Mouse (Mus musculus) monocyte, adult 5-6 weeks (primary cell): ENCODE results near the gene Adgrg5. TPM values are rescaled to one million over a fixed set of nuclear protein-coding genes. Genes with fewer than 3 reads are reported as not detected.
A peak's percentile ranks its signal among the peaks of the same experiment; 100 is the strongest.

Experiments used
- ATAC-seq: fragments of 153-309, 156-312 bp; replicated peaks from 2 replicates; pipeline ENCODE4 v1.8.0; 2017; ENCODE audit warnings: mild to moderate bottlenecking; ENCODE audit not compliant: low TSS enrichment, insufficient number of reproducible peaks, severe bottlenecking, poor library complexity, low FRiP score
- total RNA-seq: library from RNA; stranded (forward); fragments of 200-1000, 200-491, 200-594 nt; gene quantifications from 3 replicates; pipeline ENCODE4 v1.2.3, GENCODE M21; 2017

Gene Adgrg5
- 0.86 to 2.6 TPM (median 1.9 TPM) in 3 replicates for total RNA-seq

DNA sequence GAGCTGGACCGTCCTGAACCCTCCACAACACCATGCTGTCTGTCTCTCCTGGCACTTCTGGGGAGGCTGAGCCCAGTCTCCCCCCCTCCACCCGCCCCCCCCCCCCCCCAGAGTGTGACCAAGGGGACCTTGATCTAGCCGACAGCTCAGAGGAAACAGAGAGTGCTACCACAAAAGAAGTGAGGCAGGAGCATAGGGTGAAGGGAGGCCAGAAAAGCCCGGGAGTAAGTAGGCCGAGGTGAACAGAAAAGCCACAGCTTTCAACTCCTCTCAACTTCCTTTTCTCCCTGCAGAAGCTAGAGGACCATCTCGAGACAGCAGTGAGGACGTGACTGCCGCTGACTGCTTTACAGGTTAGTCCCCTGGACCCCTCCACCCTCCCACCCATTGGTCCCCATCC lies at the start of gene Adgrg5:
TSS of gene Adgrg5 (plus strand) at position 290 of the 400 bp plus-strand sequence.
- ATAC-seq = no peak

- peak; percentile 42 for ATAC-seq
Observed at GRCm38 (mm10) chr8:94874358-94874757, 49.1 kb upstream of the Adgrg5 start.

GRCm38 (mm10) chr8:94875096-94875870 lies 48.2 kb upstream of the Adgrg5 start:
- ATAC-seq = no peak

DNA sequence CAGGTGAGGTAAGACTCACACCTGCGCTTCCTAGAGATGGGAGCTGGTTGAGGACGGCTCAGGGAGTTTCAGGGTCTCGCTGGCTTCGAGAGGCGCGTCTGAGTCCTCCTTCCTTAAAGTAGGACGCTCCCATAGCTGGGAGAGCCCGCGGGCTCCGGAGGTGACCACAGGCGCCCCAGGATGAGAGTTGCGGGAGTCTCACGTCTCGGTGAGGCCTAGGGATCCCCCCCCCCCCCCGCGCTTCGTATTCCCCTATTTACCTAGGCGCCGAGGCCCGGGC lies 47.7 kb upstream of the Adgrg5 start:
- ATAC-seq = no peak

- ATAC-seq = peak; percentile 41
Observed at GRCm38 (mm10) chr8:94876197-94876730, 47.2 kb upstream of the Adgrg5 start, which contains the start of gene Dok4. Gene Dok4, minus strand, starts transcription at chr8:94876330.

DNA sequence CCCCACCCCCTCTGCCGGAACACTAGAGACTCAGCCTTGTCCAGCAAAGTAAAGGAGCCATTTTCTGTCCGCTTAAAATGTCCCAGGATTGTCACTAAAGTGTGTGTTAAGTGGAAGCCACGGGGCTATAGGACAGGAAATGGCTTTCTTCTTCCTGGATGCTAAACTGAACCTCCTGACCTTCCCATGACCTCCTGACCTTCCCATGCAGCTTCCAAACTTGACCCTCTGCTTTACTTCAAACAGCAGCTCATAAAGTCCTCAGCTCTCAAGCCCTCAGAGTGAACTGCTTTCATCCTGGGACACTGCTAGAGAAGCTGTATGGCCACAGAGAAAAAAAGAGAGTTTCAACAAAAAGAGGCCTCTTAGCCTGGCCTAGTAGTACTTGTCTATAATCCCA lies 46.7 kb upstream of the Adgrg5 start:
- no peak for ATAC-seq

GRCm38 (mm10) chr8:94880742-94881141 lies 42.8 kb upstream of the Adgrg5 start:
- ATAC-seq = no peak

DNA sequence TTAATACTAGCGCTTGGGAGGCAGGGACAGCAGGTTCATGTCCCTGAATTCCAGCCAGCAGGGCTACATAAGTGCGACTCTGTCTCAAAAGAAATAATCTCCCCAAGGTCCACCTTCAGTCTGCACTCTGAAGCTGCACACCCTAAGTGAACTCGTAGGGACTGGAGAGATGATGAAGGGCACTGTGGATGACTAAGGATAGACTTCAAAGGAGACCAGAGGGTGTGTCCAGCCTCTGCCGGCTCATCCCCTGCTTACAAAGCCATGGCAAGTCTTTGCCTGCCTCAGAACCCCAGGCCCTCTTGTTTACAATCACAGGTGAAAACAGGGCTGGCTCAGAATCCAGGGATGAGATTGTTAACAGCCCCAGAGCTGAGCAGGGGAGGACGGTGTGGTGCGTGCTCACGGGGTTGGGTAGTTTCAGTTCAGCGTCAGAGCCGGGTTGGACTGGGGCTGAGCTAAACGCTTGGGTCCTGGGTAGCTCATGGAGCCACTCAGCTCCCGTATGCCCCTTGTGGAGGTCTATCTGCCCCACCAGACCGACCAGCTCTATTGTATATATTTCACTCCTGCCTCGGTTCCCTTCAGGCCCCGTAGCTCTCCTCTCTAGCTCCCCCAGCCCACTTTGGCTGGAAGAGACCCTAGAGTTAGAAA lies 35.0 kb upstream of the Adgrg5 start:
- ATAC-seq = no peak

DNA sequence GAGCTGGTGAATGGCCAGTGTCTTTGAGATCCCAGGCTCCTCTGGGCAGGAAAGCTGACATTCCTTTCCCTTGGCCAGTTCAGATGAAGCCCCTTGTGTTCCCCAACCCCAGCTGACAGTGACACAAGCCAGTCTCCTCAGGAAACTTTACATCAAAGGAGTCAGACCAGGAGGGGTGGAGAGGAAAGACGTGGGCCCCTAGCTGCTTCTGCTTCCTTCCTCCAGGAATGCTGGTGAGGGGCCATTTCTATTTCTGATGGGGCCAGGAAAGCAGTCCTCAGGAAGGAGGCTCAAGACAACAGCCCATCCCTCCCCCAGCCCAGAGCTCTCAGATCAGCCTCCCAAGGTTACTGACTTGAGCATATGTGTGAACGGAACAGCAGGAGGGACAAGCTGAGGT lies 30.6 kb upstream of the Adgrg5 start:
- no peak for ATAC-seq

DNA sequence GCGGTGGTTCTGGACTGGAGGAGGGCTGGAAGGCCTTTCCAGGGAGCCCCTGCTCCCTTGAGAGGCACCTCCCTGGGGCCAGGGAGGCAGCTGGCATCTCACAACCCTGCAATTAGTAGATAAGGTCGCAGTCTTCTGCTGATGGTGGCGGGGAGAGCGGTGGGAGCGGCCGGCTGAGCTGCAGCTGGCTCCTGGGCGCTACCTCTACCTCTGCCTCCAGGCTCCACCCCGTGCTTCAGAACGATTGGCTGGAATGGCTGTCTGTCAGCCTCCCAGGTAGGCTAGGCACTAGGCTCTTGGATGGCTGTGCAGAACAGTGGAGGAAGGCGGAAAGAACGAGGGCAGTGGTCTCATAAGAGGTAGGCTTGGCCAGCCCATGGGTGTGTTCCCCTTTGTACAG lies 24.2 kb upstream of the Adgrg5 start:
- no peak for ATAC-seq

DNA sequence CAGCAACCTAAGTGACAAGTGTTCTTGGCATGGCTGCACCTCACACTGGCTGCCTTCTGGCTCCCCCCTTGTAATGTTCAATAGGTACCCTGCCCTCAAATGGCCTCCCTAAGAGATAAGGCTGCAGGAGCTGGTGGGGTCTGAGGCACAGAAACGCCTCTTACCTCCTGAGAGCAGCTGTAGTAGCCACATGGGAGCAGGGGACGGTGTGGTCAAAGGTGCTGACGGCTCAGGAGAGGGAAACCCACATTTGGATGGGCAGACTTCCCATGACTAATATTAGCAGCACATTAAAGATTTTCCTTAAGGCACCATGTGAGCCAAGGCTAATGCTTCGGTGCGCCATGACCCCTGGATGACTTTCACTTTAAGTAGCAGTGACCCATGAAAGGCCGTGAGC lies 22.9 kb upstream of the Adgrg5 start:
- no peak for ATAC-seq

DNA sequence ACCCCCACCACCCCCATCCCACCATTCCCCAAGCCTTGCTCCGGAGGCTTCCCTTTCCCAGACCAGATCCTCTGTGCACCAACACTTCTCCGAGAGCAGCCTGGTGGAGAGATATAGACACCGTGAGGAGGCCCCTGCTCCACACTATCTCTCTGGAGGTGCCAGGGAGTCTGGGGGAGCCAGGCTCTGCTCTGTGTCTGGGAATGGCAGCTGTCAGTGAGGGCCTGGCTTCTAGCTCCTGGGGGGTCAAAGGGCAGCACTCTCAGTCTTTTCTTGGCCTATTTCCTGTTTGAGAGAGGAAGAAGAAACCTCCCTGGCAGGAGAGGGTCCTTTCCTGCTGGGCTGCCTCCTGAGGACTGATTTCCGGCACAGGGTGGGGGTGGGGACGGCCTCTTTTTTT lies 22.5 kb upstream of the Adgrg5 start:
- no peak for ATAC-seq

DNA sequence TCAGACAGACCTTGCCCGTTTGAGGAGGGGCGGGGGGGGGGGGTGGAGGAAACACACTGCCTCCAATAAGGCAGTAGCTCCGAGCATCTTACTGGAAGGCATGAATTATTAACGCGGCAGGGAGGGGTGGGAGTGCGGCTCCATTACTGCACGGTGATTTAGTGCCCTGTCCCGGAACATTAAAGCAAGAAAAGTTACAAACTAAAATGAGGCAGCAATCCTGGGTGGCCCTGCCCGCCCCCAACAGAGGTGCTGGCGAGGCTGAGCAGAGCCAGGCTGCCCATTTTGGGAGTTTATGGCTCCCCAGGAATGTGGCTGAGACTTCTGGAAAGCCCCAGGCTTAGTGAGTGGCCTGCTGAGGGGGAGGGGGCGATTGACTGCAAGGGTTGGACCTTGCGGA lies 19.8 kb upstream of the Adgrg5 start:
- ATAC-seq = no peak

- no peak for ATAC-seq
Observed at GRCm38 (mm10) chr8:94904450-94905175, 18.9 kb upstream of the Adgrg5 start.

DNA sequence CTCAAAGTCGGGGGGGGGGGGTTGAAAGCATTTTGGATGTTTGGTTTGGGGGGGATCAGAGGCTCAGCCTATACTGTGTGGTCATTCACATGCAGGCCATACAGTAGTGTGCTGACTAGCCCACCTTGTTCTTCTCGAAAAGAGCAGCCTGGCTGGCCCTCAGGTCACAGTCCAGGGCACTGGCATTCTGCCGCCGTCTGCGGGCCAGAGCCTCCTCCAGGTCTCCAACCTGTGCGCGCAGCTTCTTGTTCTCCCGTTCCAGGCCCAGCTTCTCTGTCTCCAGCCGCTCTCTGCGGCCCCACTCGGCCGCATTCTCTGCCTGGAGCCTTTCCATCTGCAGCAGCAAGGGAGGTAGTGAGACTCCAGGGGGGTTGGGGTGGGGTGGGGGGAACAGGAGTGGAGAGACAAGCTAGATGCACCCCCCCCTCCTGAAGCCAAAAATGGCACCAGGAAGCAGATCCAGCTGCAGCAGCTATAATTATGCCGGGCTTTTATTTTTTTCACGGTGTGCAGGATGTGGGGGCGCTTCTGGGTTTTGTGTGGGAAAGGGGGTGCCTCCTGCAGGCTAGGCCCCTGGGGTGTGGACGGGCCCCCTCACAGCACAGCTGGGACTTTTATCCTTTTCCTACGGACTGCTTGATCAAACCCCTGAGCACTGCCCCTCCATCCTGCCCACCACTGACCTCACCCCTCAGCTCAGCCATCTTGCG lies 15.7 kb upstream of the Adgrg5 start:
- no peak for ATAC-seq

- no peak; the same call in 1 of the 2 replicates for ATAC-seq
Observed at GRCm38 (mm10) chr8:94908847-94909246, 14.6 kb upstream of the Adgrg5 start.

DNA sequence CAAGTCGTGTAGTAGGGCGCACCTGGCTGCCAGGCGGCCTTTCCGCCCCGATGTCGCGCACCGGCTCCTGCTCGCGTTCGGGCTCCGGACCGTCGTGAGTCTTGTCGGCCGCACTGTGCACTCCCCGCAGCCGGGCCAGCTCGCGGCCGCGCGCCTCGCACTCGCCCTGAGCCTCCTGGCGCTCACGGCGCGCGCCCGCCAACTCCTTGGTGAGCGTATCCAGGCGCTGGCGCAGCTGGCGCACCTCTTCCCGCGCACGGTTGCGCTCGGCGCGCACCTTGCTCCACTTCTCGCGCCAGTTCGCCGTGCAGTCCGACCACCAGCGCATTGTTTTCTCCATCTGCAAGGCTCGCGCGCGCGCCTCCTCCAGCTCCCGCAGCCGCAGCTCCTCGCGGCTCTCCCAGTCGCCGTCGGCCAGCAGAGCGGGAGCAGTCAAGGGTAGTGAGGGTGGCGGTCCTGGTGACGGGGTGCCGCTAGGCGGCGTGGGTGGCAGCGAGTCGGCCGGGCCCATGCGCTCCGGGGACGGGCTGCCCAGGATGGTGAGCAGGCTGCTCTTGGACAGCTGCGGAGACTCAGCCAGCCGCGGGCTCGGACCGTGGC lies 10.3 kb upstream of the Adgrg5 start:
- ATAC-seq = no peak

GRCm38 (mm10) chr8:94914256-94914655 lies 9.2 kb upstream of the Adgrg5 start:
- ATAC-seq = no peak

- no peak for ATAC-seq
Observed at GRCm38 (mm10) chr8:94914701-94915101, 8.8 kb upstream of the Adgrg5 start.
